Mouse (Mus musculus) spleen, adult 18-20 months (tissue): Measurements from ENCODE around the gene Nckap1.

ENCODE experiments used
- DNase-seq, 2 experiments: peaks; one replicate each; pipeline ENCODE4 v3.0.0; 2022; ENCODE audit warnings: mixed read lengths in 2 of 2

Gene Nckap1

GRCm38 (mm10) chr2:80581043-80581711, at the start of gene Nckap1:
Gene Nckap1 (minus strand): TSS chr2:80581380.
- DNase-seq = peak; percentile 43 to 60

GRCm38 (mm10) chr2:80624523-80624922, 43.3 kb upstream of the Nckap1 start:
- DNase-seq = no peak

GRCm38 (mm10) chr2:80621921-80622320, 40.7 kb upstream of the Nckap1 start:
- DNase-seq = no peak

GRCm38 (mm10) chr2:80618991-80619390, 37.8 kb upstream of the Nckap1 start:
- DNase-seq = no peak

DNA sequence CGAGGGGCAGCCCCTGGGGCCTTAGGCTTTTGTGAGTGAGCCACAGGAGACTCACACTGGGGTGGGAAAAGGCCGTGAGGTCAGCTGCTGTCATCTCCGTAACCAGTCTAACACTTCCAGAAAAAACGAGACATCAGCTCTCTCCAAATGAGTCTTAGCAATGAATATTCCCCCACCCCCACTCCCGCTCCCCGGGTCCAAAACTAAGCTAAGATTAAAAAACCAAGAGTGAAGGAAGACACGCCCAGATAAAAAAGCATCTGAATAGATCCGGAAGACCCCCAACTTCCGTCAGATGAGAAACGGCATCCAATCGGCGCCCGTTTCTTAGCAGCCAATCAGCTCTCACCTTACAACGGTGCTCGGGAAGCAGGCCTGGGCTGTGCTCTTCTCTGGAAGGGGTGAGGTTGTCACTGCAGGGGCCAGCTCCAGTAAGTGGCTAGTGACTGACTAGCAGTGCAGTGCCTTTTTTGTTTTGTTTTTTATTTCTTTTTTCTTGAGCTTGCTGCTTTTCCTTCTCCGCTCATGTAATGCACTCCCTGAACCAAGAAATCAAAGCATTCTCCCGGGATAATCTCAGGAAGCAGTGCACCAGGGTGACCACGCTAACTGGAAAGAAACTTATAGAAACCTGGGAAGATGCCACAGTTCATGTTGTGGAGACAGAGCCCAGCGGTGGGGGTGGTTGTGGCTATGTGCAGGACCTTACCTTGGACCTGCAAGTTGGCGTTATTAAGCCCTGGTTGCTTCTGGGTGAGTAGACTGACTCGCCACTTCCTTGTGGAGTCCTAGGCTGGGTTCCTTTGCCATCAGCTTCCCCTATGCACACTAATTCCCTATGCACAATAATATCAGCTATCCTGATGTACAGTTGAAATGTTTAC, 35.9 kb upstream of the Nckap1 start, which contains the start of the genes Dusp19 and Nup35:
Gene Dusp19, plus strand, starts transcription at position 192 of the 884 bp plus-strand sequence.
Gene Nup35, plus strand, starts transcription at position 383 of the 884 bp plus-strand sequence.
- peak; percentile 83 to 91 for DNase-seq

DNA sequence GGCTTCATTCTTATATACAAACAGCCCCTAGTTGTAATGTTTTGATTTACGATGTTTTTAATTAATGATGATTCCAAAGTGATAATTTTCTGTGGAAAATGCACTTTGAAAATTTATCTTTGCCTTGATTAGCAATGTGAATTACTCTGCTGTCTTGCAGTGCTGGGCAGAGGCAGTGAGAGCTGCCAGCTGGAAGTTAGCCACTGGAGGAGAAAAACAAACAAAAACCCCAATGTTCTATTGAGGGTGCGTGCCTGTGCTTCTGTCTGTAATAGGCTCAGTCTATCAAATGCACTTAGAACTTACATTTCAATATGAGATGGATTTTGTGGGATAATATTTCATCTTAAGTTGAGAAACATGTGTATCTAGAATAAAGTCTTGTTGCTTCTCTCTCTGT, 31.6 kb upstream of the Nckap1 start:
- DNase-seq = no peak

DNA sequence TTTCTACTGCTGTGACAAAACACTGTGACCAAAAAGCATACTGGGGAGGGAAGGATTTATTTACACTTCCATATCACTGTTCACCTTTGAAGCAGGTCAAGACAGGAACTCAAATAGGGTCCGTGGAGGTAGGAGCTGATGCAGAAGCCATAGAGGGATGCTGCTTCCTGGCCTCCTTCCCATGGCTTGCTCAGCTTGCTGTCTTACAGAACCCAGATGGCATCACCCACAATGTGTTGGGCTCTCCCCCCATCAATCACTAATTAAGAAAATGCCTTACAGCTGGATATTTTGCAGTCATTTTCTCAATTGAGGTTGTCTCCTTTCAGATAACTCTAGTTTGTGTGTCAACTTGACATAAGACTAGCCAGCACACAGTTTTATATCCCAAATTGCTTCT, 31.1 kb upstream of the Nckap1 start:
- no peak for DNase-seq

DNA sequence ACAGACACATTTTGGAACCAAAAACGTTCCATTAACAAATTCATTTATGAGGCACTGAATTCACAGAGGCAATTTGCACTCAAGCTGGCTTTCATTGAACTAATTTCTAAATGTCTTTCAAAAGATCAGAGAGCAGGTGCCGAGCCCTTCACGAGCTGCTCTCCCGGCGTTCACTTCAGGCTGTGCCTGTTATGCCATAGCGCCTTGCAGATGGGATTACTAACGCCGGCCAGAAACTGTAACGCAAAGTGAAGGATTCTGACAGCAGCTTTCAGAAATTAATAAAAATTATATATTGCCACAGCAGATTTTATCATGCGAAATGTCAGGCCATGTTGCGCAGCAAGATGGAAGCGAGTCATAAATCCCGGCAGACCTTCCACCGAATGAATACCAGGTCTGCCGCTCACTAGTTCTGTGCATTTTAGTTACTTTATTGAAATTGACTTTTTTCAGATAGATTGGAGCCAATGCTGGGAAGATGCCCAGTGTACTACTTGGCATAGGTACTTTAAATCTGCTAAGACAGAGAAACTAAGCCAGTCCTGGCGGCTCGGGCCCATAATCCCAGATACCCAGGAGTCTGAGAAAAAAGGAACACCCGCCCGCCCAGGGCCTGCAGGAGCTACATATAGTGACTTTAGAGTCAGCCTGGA, 22.7 kb upstream of the Nckap1 start:
- no peak for DNase-seq

- DNase-seq = no peak
Observed at GRCm38 (mm10) chr2:80602756-80603155, 21.6 kb upstream of the Nckap1 start.

DNA sequence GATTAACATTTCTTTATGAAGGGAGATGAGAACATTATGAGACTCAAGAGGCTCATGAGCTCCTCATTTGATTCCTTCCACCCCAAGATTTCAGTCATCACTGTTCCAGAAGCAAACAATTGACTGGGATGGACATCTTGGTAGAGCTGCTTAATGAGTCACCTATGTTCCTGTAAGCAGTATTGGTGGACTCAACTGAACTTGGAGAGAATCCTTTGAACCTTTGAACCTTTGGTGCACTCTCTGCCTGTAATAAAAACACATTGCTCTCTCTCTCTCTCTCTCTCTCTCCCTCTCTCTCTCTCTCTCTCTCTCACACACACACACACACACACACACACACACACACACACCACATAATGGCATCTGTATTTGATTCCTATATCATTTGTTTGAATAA, 19.4 kb upstream of the Nckap1 start:
- no peak for DNase-seq

GRCm38 (mm10) chr2:80599850-80600249, 18.7 kb upstream of the Nckap1 start:
- DNase-seq = no peak

GRCm38 (mm10) chr2:80596960-80597359, 15.8 kb upstream of the Nckap1 start:
- no peak for DNase-seq

- DNase-seq = no peak
Observed at GRCm38 (mm10) chr2:80594215-80594918, 13.2 kb upstream of the Nckap1 start.

DNA sequence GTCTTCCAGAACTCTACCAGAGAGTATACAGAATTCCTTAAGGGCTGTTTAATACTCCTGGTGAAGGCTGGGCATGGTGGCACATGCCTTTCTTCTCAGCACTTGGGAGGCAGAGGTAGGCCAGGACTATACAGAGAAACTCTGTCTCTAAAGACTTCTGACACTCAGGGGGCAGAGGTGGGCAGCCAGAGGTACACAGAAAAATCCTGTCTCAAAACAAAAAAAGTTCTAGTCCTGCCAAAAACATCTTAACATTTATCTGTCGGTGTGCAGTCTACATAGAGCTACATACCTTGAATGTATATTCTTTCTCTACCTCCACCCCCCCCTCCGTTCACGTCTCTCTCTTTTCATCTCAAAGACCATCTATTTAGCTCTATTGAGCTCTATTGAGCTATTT, 1.2 kb upstream of the Nckap1 start:
- DNase-seq = no peak

DNA sequence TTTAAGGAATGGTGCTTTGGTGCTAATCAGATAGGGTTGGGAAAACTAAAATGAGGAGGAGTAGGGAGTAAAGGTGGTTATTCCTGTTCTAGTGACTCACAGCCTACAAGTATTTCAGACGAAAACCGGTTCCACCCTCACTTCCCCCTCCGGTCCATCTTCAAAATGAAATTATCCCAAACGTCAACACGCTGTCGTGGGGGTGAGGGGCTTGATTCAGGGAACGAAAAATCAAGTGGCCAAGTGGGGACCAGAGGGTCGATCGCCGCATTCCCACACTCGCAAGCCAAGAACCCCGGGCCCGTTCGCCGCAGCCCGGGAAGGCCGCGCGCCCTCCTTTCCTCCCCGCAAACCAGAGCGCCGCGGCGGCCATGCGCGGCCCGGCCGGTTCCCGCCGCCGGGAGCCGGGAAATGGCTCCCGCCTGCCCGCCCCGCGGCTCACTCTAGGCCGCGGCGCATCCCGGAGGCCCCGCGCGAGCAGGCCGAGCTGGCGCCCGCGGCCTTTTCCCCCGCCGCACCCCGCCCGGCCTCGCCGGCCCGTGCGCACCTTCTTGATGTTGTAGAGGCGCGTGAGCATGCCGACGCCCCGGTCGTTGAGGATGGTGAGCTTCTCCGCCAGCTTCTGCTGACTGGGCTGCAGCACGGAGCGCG, 744 bp downstream of the Nckap1 start:
- DNase-seq = peak in 1 of 2 experiments; percentile 13

DNA sequence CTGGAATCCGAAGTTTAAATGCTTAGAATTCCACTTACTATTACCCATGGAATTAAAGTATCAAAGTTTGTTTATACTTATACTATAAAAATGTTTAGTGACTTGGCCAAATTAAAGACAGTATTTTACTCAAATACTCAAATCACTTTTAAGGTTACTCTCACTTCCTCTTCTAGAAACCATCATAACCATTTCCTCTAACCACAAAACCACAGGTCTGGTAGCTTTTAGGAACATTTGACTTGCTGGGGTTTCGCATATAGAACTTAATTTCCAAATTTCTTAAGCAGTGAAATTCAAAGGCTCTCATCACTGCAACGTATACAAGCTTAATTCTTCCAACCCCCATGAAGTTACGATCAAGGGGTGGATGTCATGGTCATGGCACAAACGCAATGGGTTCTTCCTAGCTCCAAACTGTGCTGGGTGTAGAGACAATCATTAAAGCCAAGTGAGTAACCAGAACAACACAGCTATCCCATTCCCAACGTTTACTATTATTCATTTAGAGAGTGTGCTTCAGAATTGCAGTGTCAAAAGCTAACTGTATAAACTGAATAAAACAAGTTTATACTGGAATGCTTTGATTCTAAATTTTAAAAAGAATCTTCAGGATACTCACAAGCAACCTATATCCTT, 1.8 kb downstream of the Nckap1 start:
- DNase-seq = no peak

DNA sequence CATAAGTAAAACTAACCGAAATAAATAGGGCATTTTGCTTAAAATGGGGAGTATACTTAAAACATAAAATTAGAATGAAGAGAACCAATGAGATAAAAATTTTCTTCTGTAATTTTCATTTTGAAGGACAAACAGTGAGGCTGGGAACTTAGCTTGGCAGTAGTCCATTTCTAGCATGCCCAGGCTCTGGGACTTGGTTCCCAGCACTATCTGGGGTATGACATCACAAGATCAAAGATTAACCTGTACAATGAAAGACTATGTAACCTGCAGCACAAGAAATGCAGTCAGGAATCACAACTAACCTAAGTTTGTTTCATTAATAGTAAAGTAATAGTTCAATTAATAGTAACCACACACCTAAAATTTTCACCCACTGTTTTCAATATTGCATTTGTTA, 3.9 kb downstream of the Nckap1 start:
- DNase-seq = no peak

GRCm38 (mm10) chr2:80570656-80571055, 10.5 kb downstream of the Nckap1 start:
- DNase-seq = no peak

DNA sequence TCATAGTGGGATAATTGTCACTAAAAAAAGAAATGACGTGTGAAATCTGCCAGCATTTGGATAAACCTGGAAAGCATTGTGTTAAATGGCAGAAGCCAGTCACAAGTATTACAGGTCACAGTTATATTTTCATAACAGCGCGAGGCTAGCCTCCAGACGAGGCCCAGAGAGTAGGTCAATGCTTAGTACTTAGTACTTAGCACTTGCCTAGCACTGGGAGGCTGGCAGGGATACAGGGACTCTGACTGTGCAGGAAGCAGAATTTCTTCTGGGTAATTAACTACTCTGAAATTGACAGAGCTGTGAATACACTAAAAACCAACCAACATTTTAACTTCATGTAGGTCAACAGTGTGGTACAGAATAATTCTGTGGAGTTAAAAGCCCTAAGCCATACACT, 13.8 kb downstream of the Nckap1 start:
- DNase-seq = no peak

DNA sequence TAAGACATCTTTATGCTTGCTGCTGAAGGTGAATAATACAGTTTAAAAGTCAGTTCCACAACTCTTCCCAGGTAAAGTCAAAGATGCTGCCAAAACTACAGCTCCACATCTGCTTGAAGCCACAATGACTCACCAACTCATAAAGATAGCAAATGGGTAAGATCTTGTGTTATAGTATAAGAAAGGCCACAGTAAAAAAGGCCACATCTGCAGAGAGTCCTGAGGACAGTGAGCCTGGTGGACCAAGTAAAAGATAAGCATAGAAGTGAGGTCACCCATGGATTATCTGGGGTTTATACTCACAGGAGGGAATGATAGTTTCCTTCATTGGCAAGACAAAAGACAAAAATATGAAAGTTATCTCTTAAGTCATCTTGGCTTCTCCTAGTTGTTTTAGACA, 18.9 kb downstream of the Nckap1 start:
- no peak for DNase-seq

GRCm38 (mm10) chr2:80561478-80561877, 19.7 kb downstream of the Nckap1 start:
- DNase-seq = no peak

- no peak for DNase-seq
Observed at GRCm38 (mm10) chr2:80560773-80561172, 20.4 kb downstream of the Nckap1 start.
